ENCODE assay signal across 13 mouse cellular contexts in genomic region chr2:160958737-160959136, GRCm38 (mm10). TPM values are rescaled to one million over a fixed set of nuclear protein-coding genes. Genes with fewer than 3 reads are reported as not detected.
DNase-seq lines count a peak whose midpoint lies in the region; ATAC-seq and TF ChIP-seq lines count a peak whose summit lies in the region.
"Had no signal": no experiment of that assay in that cellular context is flagged by ENCODE, and none has a peak within 500 bp of the region (broad histone marks: within the 10 kb centered on the region; RNA-seq: fewer than 3 reads in every experiment).

No protein-coding gene starts in this region.

- TF ChIP-seq POLR2A in thymus, adult 2 months (IDR thresholded peaks at IDR 0.05; ENCODE audit: control insufficient read depth, extremely low read depth, insufficient read depth, low read length, poor library complexity), result no peak
- no peak for TF ChIP-seq POLR2A in cortical plate, adult 2 months (IDR thresholded peaks at IDR 0.05; ENCODE audit: extremely low read depth, insufficient read depth, low read length)

- no peak overlapping the region for H3K27ac ChIP-seq in kidney, embryonic 15.5 days
- H3K27ac ChIP-seq in thymus, adult 2 months (ENCODE audit: control insufficient read depth, insufficient read depth, low read length), result no peak overlapping the region
- H3K27ac ChIP-seq in cortical plate, adult 2 months (ENCODE audit: insufficient read depth, low read length), result no peak overlapping the region
- H3K27ac ChIP-seq: liver, embryonic 13.5 days had no signal

- no peak for TF ChIP-seq CTCF in thymus, adult 2 months (IDR thresholded peaks at IDR 0.05; ENCODE audit: borderline replicate concordance, control insufficient read depth, extremely low read depth, insufficient read depth, low read length, poor library complexity)
- TF ChIP-seq CTCF in cortical plate, adult 2 months (IDR thresholded peaks at IDR 0.05; ENCODE audit: extremely low read depth, insufficient read depth, low read length), result peak; percentile 45

- H3K36me3 ChIP-seq in kidney, embryonic 15.5 days, result peaks cover 92% of the 10 kb centered on the region
- peaks cover 33% of the 10 kb centered on the region for H3K36me3 ChIP-seq in thymus, adult 2 months (ENCODE audit: control insufficient read depth, insufficient read depth, low read length)

- no peak overlapping the region for H3K4me2 ChIP-seq in kidney, embryonic 15.5 days
- H3K4me2 ChIP-seq: heart, embryonic 11.5 days; liver, embryonic 13.5 days had no signal

- DNase-seq in kidney, adult 18-20 months, result peak; percentile 63
- DNase-seq in thymus, postnatal 4 days, result peak; percentile 27
- DNase-seq in thymus, adult 2 months, result no peak
- DNase-seq in natural killer cell, adult 2 months (ENCODE audit: low spot score in 2 of 2), result no peak
- DNase-seq: adrenal gland, postnatal 14 days; layer of hippocampus, adult 9-11 months; liver, embryonic 13.5 days; right cerebral cortex, postnatal 25 days had no signal

- H3K27me3 ChIP-seq in kidney, embryonic 15.5 days, result no peaks in the 10 kb centered on the region
- H3K27me3 ChIP-seq in thymus, adult 2 months (ENCODE audit: control insufficient read depth, insufficient read depth, low read length), result no peaks in the 10 kb centered on the region
- H3K27me3 ChIP-seq: liver, embryonic 13.5 days had no signal

- H3K4me1 ChIP-seq in kidney, embryonic 15.5 days, result no peaks in the 10 kb centered on the region
- no peaks in the 10 kb centered on the region for H3K4me1 ChIP-seq in thymus, adult 2 months (replicated peaks; ENCODE audit: control insufficient read depth, insufficient read depth, low read length)
- peaks cover 10% of the 10 kb centered on the region for H3K4me1 ChIP-seq in cortical plate, adult 2 months (ENCODE audit: control insufficient read depth, insufficient read depth, low read length)
- H3K4me1 ChIP-seq: liver, embryonic 13.5 days had no signal

- no peak overlapping the region for H3K4me3 ChIP-seq in kidney, embryonic 15.5 days (replicated peaks)
- H3K4me3 ChIP-seq in thymus, adult 2 months (ENCODE audit: control insufficient read depth, insufficient read depth, low read length), result no peak overlapping the region
- H3K4me3 ChIP-seq in cortical plate, adult 2 months (ENCODE audit: insufficient read depth, low read length), result no peak overlapping the region
- H3K4me3 ChIP-seq: liver, embryonic 13.5 days; myocyte had no signal

- no peaks in the 10 kb centered on the region for H3K9me3 ChIP-seq in kidney, embryonic 15.5 days (replicated peaks)
- H3K9me3 ChIP-seq: liver, embryonic 13.5 days had no signal

- no peak for ATAC-seq in kidney, embryonic 15.5 days (replicated peaks; ENCODE audit: low FRiP score)
- no peak for ATAC-seq in megakaryocyte, adult 5-6 weeks (ENCODE audit: poor library complexity, severe bottlenecking)

- no peak overlapping the region for H3K9ac ChIP-seq in kidney, embryonic 15.5 days
- H3K9ac ChIP-seq: liver, embryonic 13.5 days had no signal

- WGBS in kidney, embryonic 15.5 days, result 92% methylated on average over 5 of the region's 5 CpGs
- WGBS in thymus, adult 2 months, result 96% methylated on average over 5 of the region's 5 CpGs

RNA-seq across cellular contexts. Expression of gene Emilin3, which starts 46.6 kb away (rescaled TPM):
- polyA plus RNA-seq in kidney, embryonic 15.5 days (2015; fragmentation: Nextera tagmentation; extraction: Ambion mirVana), result 7.0 and 14.8 TPM in 2 replicates
- 0.11 and 0.14 TPM in 2 replicates for polyA plus RNA-seq in thymus, adult 2 months (2012; rRNA removed)
- 0.10 and 0.21 TPM in 2 replicates for polyA plus RNA-seq in cortical plate, adult 2 months (2012; rRNA removed)
- not detected in 2 replicates for total RNA-seq in megakaryocyte, adult 5-6 weeks (2015)
- total RNA-seq in megakaryocyte, adult 5-6 weeks (2017), result not detected in 2 replicates
- polyA plus RNA-seq: myocyte had no signal

Comparison
In these comparisons a context has a peak if more than half of its experiments do, and no peak if none do; other contexts are left out.
1. DNase-seq: peak in kidney, adult 18-20 months (single experiment) and thymus, postnatal 4 days (single experiment); none in thymus, adult 2 months (single experiment) and natural killer cell, adult 2 months (0 of 2).